Mouse (Mus musculus): Measurements from ENCODE around the gene Tmprss7. TPM values are rescaled to one million over a fixed set of nuclear protein-coding genes. Genes with fewer than 3 reads are reported as not detected.
A peak's percentile ranks its signal among the peaks of the same experiment; 100 is the strongest.

The Tmprss7 gene
- polyA plus RNA-seq, 1 experiment from 2014 or later: 0.40 TPM

GRCm38 (mm10) chr16:45714489-45715150, 21.2 kb upstream of the Tmprss7 start:
- no peak overlapping the region for H3K27ac ChIP-seq
- no peak overlapping the region for H3K4me2 ChIP-seq
- no peak for ATAC-seq
- no peaks in the 10 kb centered on the region for H3K9me3 ChIP-seq (replicated peaks)
- peaks cover 89% of the 10 kb centered on the region for H3K36me3 ChIP-seq (ENCODE audit: poor library complexity, severe bottlenecking)
- H3K4me3 ChIP-seq: no peak overlapping the region
- WGBS: 85% methylated on average over 5 of the region's 5 CpGs
- H3K27me3 ChIP-seq: no peaks in the 10 kb centered on the region
- H3K9ac ChIP-seq: no peak overlapping the region
- H3K4me1 ChIP-seq: peaks cover 3% of the 10 kb centered on the region; the same call in 1 of the 2 replicates

GRCm38 (mm10) chr16:45713878-45714277, 20.4 kb upstream of the Tmprss7 start:
- Histone ChIP-seq H3K36me3 (ENCODE audit: poor library complexity, severe bottlenecking) (peaks cover 83% of the 10 kb centered on the region), H3K27ac (no peak overlapping the region), H3K4me1 (peaks cover 3% of the 10 kb centered on the region; the same call in 1 of the 2 replicates), H3K4me3 (no peak overlapping the region), H3K9ac (no peak overlapping the region), H3K27me3 (no peaks in the 10 kb centered on the region), H3K4me2 (no peak overlapping the region), H3K9me3 (replicated peaks) (no peaks in the 10 kb centered on the region)
- no peak for ATAC-seq
- WGBS: 83% methylated on average over 1 of the region's 1 CpGs

GRCm38 (mm10) chr16:45713261-45713660, 19.8 kb upstream of the Tmprss7 start:
- peaks cover 3% of the 10 kb centered on the region; the same call in 1 of the 2 replicates for H3K4me1 ChIP-seq
- 76% methylated on average over 5 of the region's 5 CpGs for WGBS
- H3K4me3 ChIP-seq: no peak overlapping the region
- no peaks in the 10 kb centered on the region for H3K27me3 ChIP-seq
- H3K27ac ChIP-seq: no peak overlapping the region
- ATAC-seq: no peak
- H3K9me3 ChIP-seq (replicated peaks): no peaks in the 10 kb centered on the region
- H3K4me2 ChIP-seq: no peak overlapping the region
- peaks cover 77% of the 10 kb centered on the region for H3K36me3 ChIP-seq (ENCODE audit: poor library complexity, severe bottlenecking)
- no peak overlapping the region for H3K9ac ChIP-seq

DNA sequence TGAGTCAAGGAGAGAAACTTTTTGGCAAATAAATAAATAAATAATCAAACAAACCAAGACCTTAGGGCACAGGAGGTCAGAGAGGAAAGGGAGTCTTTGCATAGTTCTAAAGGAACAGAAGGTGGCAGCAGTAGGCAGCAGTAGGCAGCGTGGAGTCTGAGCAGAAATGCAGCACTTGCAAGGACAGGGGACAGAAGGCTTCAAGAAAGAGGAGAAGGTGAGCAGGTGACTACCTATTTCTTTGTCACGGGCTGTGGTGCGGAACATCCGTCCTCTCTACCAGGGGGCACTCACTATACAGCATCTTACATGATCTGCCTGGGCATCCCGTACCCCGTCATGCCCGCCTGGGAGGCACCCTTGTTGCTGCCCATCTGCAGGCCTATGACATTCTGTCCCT, 17.8 kb upstream of the Tmprss7 start:
- Histone ChIP-seq H3K4me2 (no peak overlapping the region), H3K4me3 (no peak overlapping the region), H3K36me3 (ENCODE audit: poor library complexity, severe bottlenecking) (peaks cover 58% of the 10 kb centered on the region), H3K27me3 (no peaks in the 10 kb centered on the region), H3K27ac (no peak overlapping the region), H3K4me1 (peaks cover 3% of the 10 kb centered on the region; the same call in 1 of the 2 replicates), H3K9ac (no peak overlapping the region), H3K9me3 (replicated peaks) (no peaks in the 10 kb centered on the region)
- WGBS: 81% methylated on average over 7 of the region's 7 CpGs
- ATAC-seq: peak; percentile 31; the same call in 1 of the 2 replicates

- H3K4me2 ChIP-seq: no peak overlapping the region
- WGBS: 83% methylated on average over 5 of the region's 5 CpGs
- H3K4me3 ChIP-seq: no peak overlapping the region
- H3K27ac ChIP-seq: no peak overlapping the region
- H3K27me3 ChIP-seq: no peaks in the 10 kb centered on the region
- no peak for ATAC-seq
- no peaks in the 10 kb centered on the region for H3K4me1 ChIP-seq
- H3K36me3 ChIP-seq (ENCODE audit: poor library complexity, severe bottlenecking): no peaks in the 10 kb centered on the region
- H3K9me3 ChIP-seq (replicated peaks): no peaks in the 10 kb centered on the region
- no peak overlapping the region for H3K9ac ChIP-seq
Measured at GRCm38 (mm10) chr16:45699301-45699700, 5.8 kb upstream of the Tmprss7 start.

GRCm38 (mm10) chr16:45697996-45698395, 4.5 kb upstream of the Tmprss7 start:
- H3K4me1 ChIP-seq: peaks cover under 1% of the 10 kb centered on the region
- WGBS: 46% methylated on average over 6 of the region's 6 CpGs
- no peaks in the 10 kb centered on the region for H3K36me3 ChIP-seq (ENCODE audit: poor library complexity, severe bottlenecking)
- no peak overlapping the region for H3K27ac ChIP-seq
- H3K4me3 ChIP-seq: no peak overlapping the region
- no peak; the same call in 1 of the 2 replicates for ATAC-seq
- H3K9me3 ChIP-seq (replicated peaks): no peaks in the 10 kb centered on the region
- H3K4me2 ChIP-seq: no peak overlapping the region
- no peak overlapping the region for H3K9ac ChIP-seq
- no peaks in the 10 kb centered on the region for H3K27me3 ChIP-seq

GRCm38 (mm10) chr16:45695445-45696160, 2.1 kb upstream of the Tmprss7 start:
- H3K27me3 ChIP-seq: no peaks in the 10 kb centered on the region
- H3K9ac ChIP-seq: no peak overlapping the region
- peak; percentile 50; the same call in 1 of the 2 replicates for ATAC-seq
- 72% methylated on average over 9 of the region's 9 CpGs for WGBS
- H3K36me3 ChIP-seq (ENCODE audit: poor library complexity, severe bottlenecking): no peaks in the 10 kb centered on the region
- H3K9me3 ChIP-seq (replicated peaks): no peaks in the 10 kb centered on the region
- H3K4me1 ChIP-seq: peaks cover 5% of the 10 kb centered on the region
- H3K4me3 ChIP-seq: no peak overlapping the region
- no peak overlapping the region for H3K27ac ChIP-seq
- H3K4me2 ChIP-seq: no peak overlapping the region

DNA sequence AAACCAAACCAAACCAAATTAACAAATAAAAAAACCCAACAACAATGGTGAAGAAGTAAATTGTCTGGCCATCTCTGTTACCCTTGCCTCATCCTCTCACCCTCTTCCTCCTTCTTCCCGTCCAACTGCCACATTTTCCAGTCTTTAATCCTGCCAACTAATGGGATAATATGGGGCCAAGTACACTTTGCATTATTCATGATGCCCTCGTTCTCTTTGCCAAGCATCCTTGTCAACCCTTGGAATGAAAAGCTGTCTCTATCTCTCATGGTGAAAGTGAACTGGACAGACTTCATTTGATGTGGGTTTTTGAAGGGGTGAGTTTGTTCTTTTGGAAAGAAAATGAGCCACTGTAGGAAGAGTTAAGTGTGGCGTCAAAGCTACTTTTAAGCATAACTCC, 607 bp downstream of the Tmprss7 start:
- Histone ChIP-seq H3K4me2 (no peak overlapping the region), H3K27me3 (no peaks in the 10 kb centered on the region), H3K4me3 (no peak overlapping the region), H3K36me3 (ENCODE audit: poor library complexity, severe bottlenecking) (no peaks in the 10 kb centered on the region), H3K9me3 (replicated peaks) (no peaks in the 10 kb centered on the region), H3K9ac (no peak overlapping the region), H3K27ac (no peak overlapping the region), H3K4me1 (peaks cover 12% of the 10 kb centered on the region)
- 29% methylated on average over 3 of the region's 3 CpGs for WGBS
- ATAC-seq: no peak

DNA sequence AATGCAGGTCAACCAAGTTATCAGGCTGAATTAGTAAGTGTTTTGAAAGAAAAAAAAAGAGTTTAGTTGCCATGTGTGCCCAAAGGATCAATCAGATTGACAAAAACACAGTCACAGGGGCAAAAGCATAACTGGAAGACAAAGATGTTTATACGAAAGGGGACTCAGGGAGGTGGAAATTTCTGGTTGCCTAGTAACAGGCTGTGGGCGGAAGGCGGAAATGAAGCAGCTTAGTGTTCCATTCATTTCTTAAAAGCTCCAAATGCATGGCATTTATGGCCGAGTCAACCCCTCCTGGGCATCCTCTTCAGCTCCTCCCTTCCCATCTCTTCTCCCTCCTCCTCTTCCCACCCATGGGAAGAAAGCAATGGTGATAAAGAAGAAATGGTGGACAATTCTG, 3.3 kb downstream of the Tmprss7 start:
- no peak overlapping the region for H3K4me2 ChIP-seq
- H3K9me3 ChIP-seq (replicated peaks): no peaks in the 10 kb centered on the region
- 5% methylated on average over 4 of the region's 4 CpGs for WGBS
- no peaks in the 10 kb centered on the region for H3K27me3 ChIP-seq
- ATAC-seq: peak; percentile 73
- no peak overlapping the region; the same call in 1 of the 2 replicates for H3K27ac ChIP-seq
- H3K4me3 ChIP-seq: no peak overlapping the region
- no peaks in the 10 kb centered on the region for H3K36me3 ChIP-seq (ENCODE audit: poor library complexity, severe bottlenecking)
- H3K4me1 ChIP-seq: peaks cover 12% of the 10 kb centered on the region
- H3K9ac ChIP-seq: no peak overlapping the region

- Histone ChIP-seq H3K27ac (no peak overlapping the region), H3K9me3 (replicated peaks) (no peaks in the 10 kb centered on the region), H3K36me3 (ENCODE audit: poor library complexity, severe bottlenecking) (no peaks in the 10 kb centered on the region), H3K27me3 (no peaks in the 10 kb centered on the region), H3K9ac (no peak overlapping the region), H3K4me2 (no peak overlapping the region), H3K4me3 (no peak overlapping the region), H3K4me1 (peaks cover 8% of the 10 kb centered on the region)
- WGBS: 83% methylated on average over 3 of the region's 3 CpGs
- no peak for ATAC-seq
Measured at GRCm38 (mm10) chr16:45686833-45687232, 6.6 kb downstream of the Tmprss7 start.

GRCm38 (mm10) chr16:45685295-45685694, 8.2 kb downstream of the Tmprss7 start:
- Histone ChIP-seq H3K9ac (no peak overlapping the region), H3K36me3 (ENCODE audit: poor library complexity, severe bottlenecking) (no peaks in the 10 kb centered on the region), H3K4me2 (no peak overlapping the region), H3K27ac (no peak overlapping the region), H3K9me3 (replicated peaks) (no peaks in the 10 kb centered on the region), H3K27me3 (no peaks in the 10 kb centered on the region), H3K4me3 (no peak overlapping the region), H3K4me1 (peaks cover 4% of the 10 kb centered on the region)
- WGBS: 70% methylated on average over 3 of the region's 3 CpGs
- peak; percentile 12; the same call in 1 of the 2 replicates for ATAC-seq

- 14% methylated on average over 8 of the region's 8 CpGs for WGBS
- peak; percentile 44; the same call in 1 of the 2 replicates for ATAC-seq
- no peaks in the 10 kb centered on the region for H3K36me3 ChIP-seq (ENCODE audit: poor library complexity, severe bottlenecking)
Measured at GRCm38 (mm10) chr16:45684815-45685214, 8.6 kb downstream of the Tmprss7 start.

More at GRCm38 (mm10) chr16:45684815-45685214, 8.6 kb downstream of the Tmprss7 start:
- no peak overlapping the region for H3K27ac ChIP-seq
- no peak overlapping the region for H3K4me2 ChIP-seq
- H3K27me3 ChIP-seq: no peaks in the 10 kb centered on the region
- H3K4me1 ChIP-seq: no peaks in the 10 kb centered on the region
- no peaks in the 10 kb centered on the region for H3K9me3 ChIP-seq (replicated peaks)
- H3K9ac ChIP-seq: no peak overlapping the region
- no peak overlapping the region for H3K4me3 ChIP-seq
